Mouse (Mus musculus) erythroid progenitor cell, adult 5-6 weeks (primary cell): Measurements from ENCODE around the gene Gm43064. TPM values are rescaled to one million over a fixed set of nuclear protein-coding genes. Genes with fewer than 3 reads are reported as not detected.
"Not testable (repeated sequence)": the region's sequence is repeated elsewhere in the genome, so short reads cannot be mapped to it uniquely, and the experiment has no call there.

ENCODE experiments used
- ATAC-seq: replicated peaks from 2 replicates; pipeline ENCODE4 v1.8.0; 2016; ENCODE audit warnings: moderate number of reproducible peaks, mild to moderate bottlenecking, moderate TSS enrichment, inconsistent platforms; ENCODE audit not compliant: poor library complexity, low FRiP score, severe bottlenecking
- total RNA-seq, 2 experiments: library from RNA; stranded (forward) in 1 of 2; stranded (reverse) in 1 of 2; fragments of 150-400 nt in 1 of 2; fragments of 186-747, 209-891 nt in 1 of 2; gene quantifications; 2 replicates each; pipeline versions ENCODE4 v1.2.3 to v1.2.4; 2015 to 2017; ENCODE audit warnings: low replicate concordance in 2 of 2

The Gm43064 gene
- total RNA-seq, 2 experiments from 2014 or later, result 21.4 TPM; not detected in 1

GRCm38 (mm10) chr3:103792566-103792965 is 16.8 kb upstream of the Gm43064 start:
- ATAC-seq, result no peak

DNA sequence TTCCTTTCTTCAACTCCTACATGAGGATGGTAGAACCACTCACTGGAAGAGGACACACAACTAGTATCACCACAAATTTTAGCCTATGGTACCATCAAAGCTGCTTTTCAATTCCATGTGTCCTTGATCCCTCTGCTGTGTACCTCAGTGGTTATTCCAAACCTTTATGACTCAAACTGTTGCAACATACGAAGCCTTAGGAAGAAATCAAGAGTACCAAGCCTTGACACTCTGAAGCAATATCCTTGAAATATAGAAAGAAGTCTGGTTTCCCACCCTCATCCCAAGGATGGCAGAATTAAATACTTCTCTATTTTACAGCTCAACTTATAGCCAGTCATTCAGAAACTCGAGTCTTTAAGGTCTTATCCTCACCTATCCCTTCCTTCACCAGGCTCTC is 13.0 kb upstream of the Gm43064 start:
- no peak for ATAC-seq

DNA sequence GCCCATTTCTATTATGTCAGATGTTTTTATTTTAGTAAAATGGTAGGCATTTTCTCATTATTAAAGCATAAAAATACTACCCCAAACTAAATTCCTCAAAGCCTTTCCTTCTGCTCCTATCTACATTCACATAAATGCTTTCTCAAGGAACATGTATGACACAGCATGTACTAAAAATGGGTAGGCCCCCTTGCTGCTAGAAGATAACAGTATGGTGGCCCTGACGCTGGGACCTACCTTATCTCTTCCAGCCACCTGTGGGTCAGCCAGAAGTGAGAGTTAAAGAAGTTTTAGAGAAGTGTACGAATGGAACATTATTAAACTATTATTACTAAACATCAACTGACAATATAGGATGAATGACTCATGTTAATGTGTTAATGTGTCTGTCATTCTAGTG is 9.9 kb upstream of the Gm43064 start:
- ATAC-seq, result peak; percentile 89

- ATAC-seq, result peak; percentile 69
Observed at GRCm38 (mm10) chr3:103801631-103802531, 7.5 kb upstream of the Gm43064 start.

DNA sequence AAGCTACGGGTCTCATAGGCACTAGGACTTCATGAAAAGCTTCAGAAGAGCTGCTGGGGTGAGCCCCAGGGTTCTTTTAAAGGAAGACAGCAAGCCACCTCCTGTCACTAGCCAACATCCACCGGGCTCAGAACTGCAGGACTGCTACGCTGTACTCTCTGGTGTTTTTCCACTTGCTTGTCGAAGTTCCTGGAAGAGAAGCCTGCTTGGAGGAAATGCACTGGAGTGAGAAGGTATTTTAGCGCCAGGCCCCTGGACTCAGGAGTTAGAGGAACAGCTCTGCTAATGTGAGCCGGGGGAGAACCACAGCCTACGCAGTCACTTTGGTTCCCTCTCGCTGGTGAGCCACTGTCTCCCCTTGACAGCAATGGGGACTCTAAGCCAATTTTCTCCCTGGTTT is 6.5 kb upstream of the Gm43064 start:
- ATAC-seq, result no peak

- no peak for ATAC-seq
Observed at GRCm38 (mm10) chr3:103805671-103806070, 3.7 kb upstream of the Gm43064 start.

DNA sequence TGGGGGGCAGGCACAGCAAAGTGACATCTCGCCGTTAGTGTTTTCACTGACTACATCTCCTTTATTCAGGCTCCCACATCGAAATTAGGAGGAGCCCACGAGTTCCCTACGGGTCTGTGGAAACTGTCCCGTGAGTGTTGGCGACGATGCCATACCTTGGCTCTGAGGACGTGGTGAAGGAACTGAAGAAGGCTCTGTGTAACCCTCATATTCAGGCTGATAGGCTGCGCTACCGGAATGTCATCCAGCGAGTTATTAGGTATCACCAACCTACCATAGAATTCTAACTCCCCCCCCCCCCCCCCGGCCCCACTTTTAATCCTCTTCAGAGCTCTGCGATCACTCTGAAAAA is 402 bp downstream of the Gm43064 start:
- peak; percentile 41 for ATAC-seq

DNA sequence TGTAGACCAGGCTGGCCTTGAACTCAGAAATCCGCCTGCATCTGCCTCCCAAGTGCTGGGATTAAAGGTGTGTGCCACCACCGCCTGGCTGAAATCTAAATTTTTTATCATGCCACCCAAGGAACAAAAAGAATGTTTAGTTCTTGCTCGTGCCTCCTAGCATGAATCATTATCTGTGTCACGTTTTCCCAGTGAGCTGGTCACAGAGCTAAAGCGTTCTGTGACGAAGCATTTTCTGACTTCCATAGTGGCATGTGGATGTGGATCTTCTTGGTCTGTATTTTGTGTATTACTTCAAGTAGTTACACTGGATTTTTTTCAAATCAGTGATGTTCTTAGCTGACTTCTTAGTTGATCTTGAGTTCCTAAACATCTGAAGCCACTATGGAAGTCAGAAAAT is 1.6 kb downstream of the Gm43064 start:
- ATAC-seq, result 0 out of 2 replicates have a peak, but pooled peaks have one; percentile 45

GRCm38 (mm10) chr3:103827548-103827947 is 18.2 kb downstream of the Gm43064 start:
- no peak for ATAC-seq

DNA sequence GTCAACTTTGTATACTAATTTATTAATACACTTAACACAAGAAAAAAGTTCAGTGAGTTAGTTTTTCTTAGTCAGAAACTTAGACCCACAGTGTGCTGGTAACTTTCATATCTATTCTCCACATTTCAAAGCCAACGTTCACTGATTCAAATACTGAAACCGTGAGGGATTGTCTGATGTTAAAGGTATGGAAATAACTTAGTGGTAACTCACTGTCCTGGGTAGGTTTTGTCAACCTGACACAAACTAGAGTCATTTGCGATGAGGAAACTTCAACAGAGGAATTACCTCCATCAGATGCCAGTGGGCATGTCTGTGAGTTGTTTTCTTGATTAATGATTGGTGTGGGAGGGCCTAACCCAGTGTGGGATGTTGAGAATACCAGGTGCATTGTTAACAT is 19.7 kb downstream of the Gm43064 start:
- no peak for ATAC-seq

DNA sequence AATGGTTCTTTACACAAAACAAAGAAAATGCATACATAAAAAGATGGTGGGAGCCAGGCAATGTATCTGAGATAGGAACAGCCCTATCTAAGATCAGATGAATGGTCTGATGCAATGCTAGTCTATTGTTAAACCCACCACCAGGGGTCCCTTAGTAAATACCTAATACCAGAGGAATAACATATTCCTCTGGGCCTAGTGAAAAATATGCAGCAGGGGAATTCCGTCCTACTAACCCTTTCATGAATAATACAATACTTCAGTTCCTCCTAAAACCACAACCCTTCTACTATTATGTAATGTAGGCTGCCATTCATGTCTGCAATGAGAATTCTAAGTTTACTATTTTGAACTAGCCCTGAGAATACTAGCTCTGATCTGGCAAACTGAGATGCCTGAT is 21.3 kb downstream of the Gm43064 start:
- ATAC-seq, result not testable (repeated sequence)

DNA sequence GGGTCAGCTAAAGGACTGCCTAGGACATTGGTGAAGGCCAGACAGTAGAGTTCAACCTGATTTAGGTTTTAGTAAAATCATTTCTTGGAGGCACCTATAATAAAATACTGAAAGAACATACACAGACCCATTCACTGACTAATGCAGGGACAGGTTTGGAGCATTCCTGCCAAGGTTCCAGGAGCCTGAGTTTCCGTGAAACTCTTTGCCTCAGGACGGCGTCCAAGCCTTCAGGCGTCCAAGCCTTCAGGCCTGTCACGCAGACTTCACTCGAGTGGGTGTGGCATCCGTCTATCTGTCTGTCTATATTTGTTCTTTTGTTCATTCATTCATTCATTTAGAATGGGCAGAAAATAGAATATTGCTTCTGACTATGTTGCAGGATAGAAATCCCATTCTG is 21.8 kb downstream of the Gm43064 start:
- ATAC-seq, result no peak

GRCm38 (mm10) chr3:103832426-103832825 is 23.1 kb downstream of the Gm43064 start, which contains the start of gene Bcl2l15:
TSS of gene Bcl2l15 (plus strand) at chr3:103832601.
- no peak for ATAC-seq

DNA sequence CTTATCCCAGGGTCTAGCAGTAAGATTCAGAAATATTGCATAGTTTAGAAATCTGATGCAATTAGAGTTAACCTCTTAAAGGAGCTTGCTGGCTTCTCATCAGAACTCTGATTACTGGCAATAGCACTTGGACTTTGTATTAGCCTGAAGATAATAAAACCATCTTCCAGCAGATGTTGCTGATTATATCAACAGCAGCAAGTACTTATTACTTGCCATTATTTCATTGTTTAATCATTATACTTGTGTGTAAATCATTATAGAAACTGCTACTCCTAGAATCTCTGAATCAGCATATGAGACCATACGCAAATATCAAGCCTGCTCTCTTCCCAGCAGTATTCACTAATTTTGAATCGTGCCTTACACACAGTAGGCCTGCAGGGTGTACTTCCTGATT is 24.6 kb downstream of the Gm43064 start:
- ATAC-seq, result no peak

DNA sequence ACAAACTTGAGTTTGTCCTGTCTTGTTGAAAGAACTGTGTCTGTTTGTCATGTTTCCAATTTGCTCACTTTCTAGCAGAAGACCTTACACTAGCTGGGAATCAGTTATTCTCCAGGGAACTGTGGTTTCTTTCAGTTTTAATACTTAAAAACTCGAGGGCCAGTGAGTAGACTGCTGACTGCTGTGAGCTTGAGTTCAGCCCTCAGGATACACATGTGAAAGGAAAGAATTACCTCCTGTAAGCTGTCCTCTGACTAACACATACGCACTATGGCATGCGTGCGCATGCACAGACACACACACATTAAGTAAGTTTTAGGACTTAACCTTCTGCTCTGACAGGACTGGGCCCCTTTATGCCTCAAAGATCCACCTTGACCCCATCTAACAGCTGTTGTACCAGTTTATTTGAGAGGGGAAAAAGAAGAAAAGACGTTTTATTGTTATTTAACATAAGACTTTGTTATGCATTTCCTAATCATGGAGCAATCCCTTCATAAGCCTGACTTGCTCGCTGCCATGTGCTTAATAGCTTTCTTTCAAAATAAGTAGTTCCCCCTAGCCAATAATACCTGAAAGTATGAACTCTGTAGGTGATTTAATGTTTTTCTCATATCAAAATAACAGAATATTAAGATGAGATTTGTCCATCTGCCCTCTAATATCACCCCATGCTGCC is 26.0 kb downstream of the Gm43064 start:
- no peak for ATAC-seq

DNA sequence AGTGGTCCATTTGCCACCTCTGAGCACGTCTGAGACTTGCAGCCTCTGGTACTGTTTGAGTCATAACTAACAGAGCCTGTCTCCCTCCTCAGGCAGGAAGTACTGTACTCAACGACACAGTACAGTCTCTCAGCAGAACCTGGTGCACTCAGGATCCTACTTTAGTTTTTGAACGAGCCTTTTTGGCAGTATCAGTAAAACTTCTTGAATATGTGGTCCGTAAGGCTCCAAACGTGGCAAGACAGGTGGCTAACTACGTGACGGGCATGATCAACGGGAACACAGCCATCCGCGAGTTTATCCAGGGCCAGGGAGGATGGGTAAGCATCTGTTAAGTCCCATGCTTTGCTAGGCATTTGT is 26.6 kb downstream of the Gm43064 start:
- ATAC-seq, result no peak

DNA sequence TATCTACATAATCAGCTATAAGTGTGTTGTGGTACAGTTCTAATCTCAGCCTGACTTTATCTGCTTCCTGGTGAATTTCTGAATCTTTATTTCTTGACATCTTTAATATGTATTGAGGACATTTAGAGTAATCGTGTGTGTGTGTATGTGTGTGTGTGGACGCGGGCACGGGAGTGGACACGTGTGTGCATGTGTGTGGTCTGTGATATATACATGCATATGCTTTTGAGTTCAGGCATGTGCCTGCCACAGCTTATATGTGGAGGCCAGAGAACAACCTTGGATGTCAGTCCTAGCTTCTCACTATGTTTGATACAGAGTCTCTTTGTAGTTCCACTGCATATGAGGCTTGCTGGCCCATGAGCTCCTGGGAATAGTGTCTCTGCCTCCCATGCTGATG is 27.1 kb downstream of the Gm43064 start:
- no peak for ATAC-seq

GRCm38 (mm10) chr3:103839711-103840110 is 30.3 kb downstream of the Gm43064 start:
- no peak for ATAC-seq

GRCm38 (mm10) chr3:103840195-103840594 is 30.8 kb downstream of the Gm43064 start:
- ATAC-seq, result not testable (repeated sequence)

- ATAC-seq, result not testable (repeated sequence)
Observed at GRCm38 (mm10) chr3:103840946-103841345, 31.6 kb downstream of the Gm43064 start.

GRCm38 (mm10) chr3:103850644-103851363 is 41.4 kb downstream of the Gm43064 start:
- no peak for ATAC-seq
